Mouse (Mus musculus): ENCODE data around the gene Usp47. TPM values are rescaled to one million over a fixed set of nuclear protein-coding genes. Genes with fewer than 3 reads are reported as not detected.

Gene Usp47
- polyA plus RNA-seq (2014; fragmentation: Nextera tagmentation; extraction: Ambion mirVana) = 113 and 119 TPM in 2 replicates

DNA sequence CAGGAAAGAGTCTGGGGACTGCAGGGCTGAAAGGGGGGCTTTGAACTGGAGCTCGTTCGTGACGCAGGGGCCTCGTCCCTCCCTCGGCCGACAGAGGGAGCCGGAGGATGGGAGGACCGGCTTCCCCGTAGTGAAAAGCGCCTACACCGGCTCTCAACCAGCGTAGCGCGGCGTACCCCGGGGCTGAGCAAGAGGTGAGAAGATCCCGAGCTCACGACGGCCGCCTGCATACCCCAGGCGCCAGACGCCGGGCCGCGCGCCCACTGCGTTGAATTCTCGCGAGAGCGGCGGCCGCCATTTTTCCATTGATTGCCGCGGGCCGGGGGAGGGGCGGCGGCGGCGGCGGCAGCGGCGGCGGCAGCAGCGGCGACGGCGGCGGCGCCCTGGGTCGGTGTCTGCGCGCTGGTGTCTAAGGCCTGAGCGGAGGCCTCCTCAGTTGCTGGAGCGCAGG lies at the start of gene Usp47:
TSS of gene Usp47 (plus strand) at position 355 of the 451 bp plus-strand sequence.
- H3K9me3 ChIP-seq (ENCODE audit: control insufficient read depth, low read length) = no peaks in the 10 kb centered on the region
- peaks cover 11% of the 10 kb centered on the region for H3K4me1 ChIP-seq (ENCODE audit: control insufficient read depth, insufficient read depth, low read length)
- peak within 1 kb of the TSS; percentile 99 for H3K27ac ChIP-seq (ENCODE audit: low read depth, low read length)
- no peaks in the 10 kb centered on the region for H3K36me3 ChIP-seq (ENCODE audit: control insufficient read depth, insufficient read depth, low read length)
- ATAC-seq (ENCODE audit: insufficient read depth, low FRiP score, low TSS enrichment) = peak; percentile 93
- no peaks in the 10 kb centered on the region for H3K27me3 ChIP-seq (ENCODE audit: control insufficient read depth, insufficient read depth, low read length)
- DNase-seq (ENCODE audit: low spot score) = peak; percentile 89
- under 1% methylated on average over 34 of the region's 54 CpGs for WGBS
- peak within 1 kb of the TSS; percentile 95 for H3K4me3 ChIP-seq (ENCODE audit: low read depth, low read length)
- H3K4me2 ChIP-seq (ENCODE audit: low read depth) = peak within 1 kb of the TSS; percentile 75
- peak within 1 kb of the TSS; percentile 99 for H3K9ac ChIP-seq (ENCODE audit: low read length)

DNA sequence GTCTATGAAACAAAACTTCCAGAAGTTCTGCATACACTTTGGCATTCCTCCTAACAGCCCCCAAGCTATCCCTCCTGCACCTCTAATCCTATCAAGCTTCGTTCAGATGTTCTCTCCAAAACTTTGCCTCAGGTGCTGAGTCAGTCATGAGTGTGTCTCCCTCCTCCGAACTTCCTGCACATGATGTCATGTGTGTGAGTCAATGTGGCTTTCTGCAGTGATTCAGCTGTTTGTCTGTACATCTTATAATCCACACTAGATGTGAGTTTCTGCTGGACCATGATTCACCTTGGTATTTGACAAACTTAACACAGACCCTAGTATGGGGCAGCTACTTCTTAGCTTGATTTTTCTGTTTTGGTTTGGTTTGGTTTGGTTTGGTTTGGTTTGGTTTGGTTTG lies 46.9 kb upstream of the Usp47 start:
- H3K27me3 ChIP-seq (ENCODE audit: control insufficient read depth, insufficient read depth, low read length) = no peaks in the 10 kb centered on the region
- H3K9ac ChIP-seq (ENCODE audit: low read length) = no peak overlapping the region
- H3K36me3 ChIP-seq (ENCODE audit: control insufficient read depth, insufficient read depth, low read length) = no peaks in the 10 kb centered on the region
- ATAC-seq (ENCODE audit: insufficient read depth, low FRiP score, low TSS enrichment) = no peak
- WGBS = 81% methylated on average over 2 of the region's 2 CpGs
- no peak overlapping the region for H3K4me3 ChIP-seq (ENCODE audit: low read depth, low read length)
- no peak overlapping the region for H3K27ac ChIP-seq (ENCODE audit: low read depth, low read length)
- H3K4me1 ChIP-seq (ENCODE audit: control insufficient read depth, insufficient read depth, low read length) = no peaks in the 10 kb centered on the region
- DNase-seq (ENCODE audit: low spot score) = no peak
- no peaks in the 10 kb centered on the region for H3K9me3 ChIP-seq (ENCODE audit: control insufficient read depth, low read length)
- H3K4me2 ChIP-seq (ENCODE audit: low read depth) = no peak overlapping the region

DNA sequence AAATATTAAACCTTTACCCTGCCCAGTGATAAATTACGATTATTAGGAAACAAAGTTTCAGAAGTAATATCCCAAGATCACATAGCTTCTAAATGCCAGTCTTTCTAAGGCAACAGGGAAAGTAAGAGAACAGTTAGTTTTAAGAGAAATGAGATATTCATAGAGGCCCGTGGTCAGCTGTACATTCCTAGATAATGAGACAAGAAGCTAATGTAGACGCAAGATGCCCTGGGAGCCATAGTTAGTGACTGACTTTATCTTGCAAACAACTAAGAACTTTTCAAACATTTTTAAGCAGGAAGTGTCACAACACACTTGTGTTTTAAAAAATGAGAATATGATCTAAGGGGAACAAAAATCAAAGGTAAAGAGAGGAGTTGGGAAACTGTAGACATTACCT lies 45.4 kb upstream of the Usp47 start:
- Histone ChIP-seq H3K36me3 (ENCODE audit: control insufficient read depth, insufficient read depth, low read length) (no peaks in the 10 kb centered on the region), H3K4me2 (ENCODE audit: low read depth) (no peak overlapping the region), H3K4me1 (ENCODE audit: control insufficient read depth, insufficient read depth, low read length) (no peaks in the 10 kb centered on the region), H3K9me3 (ENCODE audit: control insufficient read depth, low read length) (no peaks in the 10 kb centered on the region), H3K9ac (ENCODE audit: low read length) (no peak overlapping the region), H3K4me3 (ENCODE audit: low read depth, low read length) (no peak overlapping the region), H3K27me3 (ENCODE audit: control insufficient read depth, insufficient read depth, low read length) (no peaks in the 10 kb centered on the region), H3K27ac (ENCODE audit: low read depth, low read length) (no peak overlapping the region)
- DNase-seq (ENCODE audit: low spot score) = no peak
- no peak for ATAC-seq (ENCODE audit: insufficient read depth, low FRiP score, low TSS enrichment)
- 92% methylated on average over 3 of the region's 3 CpGs for WGBS

DNA sequence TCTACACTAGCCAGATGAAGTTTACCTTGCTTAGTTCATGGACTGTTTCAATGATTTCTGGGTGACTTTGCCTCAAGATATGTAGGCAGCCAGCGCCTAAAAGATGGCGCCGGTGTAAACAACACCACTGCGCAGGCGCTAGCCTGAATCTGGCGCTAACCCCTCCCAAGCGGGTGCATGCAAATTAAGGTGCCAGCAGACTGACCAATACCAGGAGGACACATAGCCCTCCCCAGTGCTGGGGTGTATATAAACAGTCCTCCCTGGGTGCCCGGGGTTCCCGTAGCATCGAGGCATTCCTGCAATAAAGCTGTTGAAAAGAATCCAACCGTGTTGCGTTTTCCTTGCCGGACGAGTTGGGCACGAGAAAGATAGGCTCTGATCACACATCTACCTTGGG lies 41.0 kb upstream of the Usp47 start:
- no peaks in the 10 kb centered on the region for H3K9me3 ChIP-seq (ENCODE audit: control insufficient read depth, low read length)
- H3K4me2 ChIP-seq (ENCODE audit: low read depth) = no peak overlapping the region
- H3K4me1 ChIP-seq (ENCODE audit: control insufficient read depth, insufficient read depth, low read length) = no peaks in the 10 kb centered on the region
- DNase-seq (ENCODE audit: low spot score) = no peak
- H3K27ac ChIP-seq (ENCODE audit: low read depth, low read length) = no peak overlapping the region
- 93% methylated on average over 15 of the region's 15 CpGs for WGBS
- H3K27me3 ChIP-seq (ENCODE audit: control insufficient read depth, insufficient read depth, low read length) = no peaks in the 10 kb centered on the region
- ATAC-seq (ENCODE audit: insufficient read depth, low FRiP score, low TSS enrichment) = no peak
- no peak overlapping the region for H3K4me3 ChIP-seq (ENCODE audit: low read depth, low read length)
- no peak overlapping the region for H3K9ac ChIP-seq (ENCODE audit: low read length)
- H3K36me3 ChIP-seq (ENCODE audit: control insufficient read depth, insufficient read depth, low read length) = no peaks in the 10 kb centered on the region

DNA sequence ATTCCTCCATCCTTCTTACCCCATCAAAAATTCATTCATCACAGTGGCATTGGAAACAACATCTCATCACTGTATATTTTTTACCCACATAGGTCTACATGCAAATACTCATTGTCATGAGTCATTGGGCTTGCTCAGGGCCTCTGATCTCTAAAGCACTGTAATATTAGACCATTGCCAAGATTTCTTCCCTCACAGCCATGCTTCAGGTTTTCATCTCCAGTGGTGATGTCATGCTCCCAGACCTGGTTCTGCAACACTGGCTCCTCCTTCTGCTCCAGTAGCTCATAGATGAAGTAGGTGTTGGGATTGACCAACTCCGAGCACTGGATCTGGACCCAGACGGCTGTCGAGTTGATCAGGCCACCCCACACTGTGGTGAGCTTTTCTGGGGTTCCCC lies 38.8 kb upstream of the Usp47 start:
- DNase-seq (ENCODE audit: low spot score) = no peak
- ATAC-seq (ENCODE audit: insufficient read depth, low FRiP score, low TSS enrichment) = no peak
- no peak overlapping the region for H3K27ac ChIP-seq (ENCODE audit: low read depth, low read length)

DNA sequence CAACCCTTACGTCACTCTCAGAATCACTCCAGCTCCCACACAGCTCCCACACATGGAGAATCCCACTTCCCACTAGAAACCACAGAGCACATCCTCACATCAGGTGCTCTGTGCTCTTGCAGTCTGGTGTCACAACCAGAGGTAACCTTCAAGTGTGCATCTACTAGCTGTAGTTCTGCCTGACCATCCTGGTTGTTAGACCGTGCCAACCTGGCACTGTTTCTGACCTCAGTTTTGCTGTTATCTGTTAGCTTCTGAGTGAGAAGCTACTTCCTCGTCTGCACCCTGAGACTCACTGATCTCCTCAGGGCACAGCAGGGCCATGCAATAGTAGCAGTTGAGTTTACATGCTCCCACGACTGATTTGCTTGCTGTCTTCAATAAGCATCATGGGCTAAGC lies 38.0 kb upstream of the Usp47 start:
- Histone ChIP-seq H3K9ac (ENCODE audit: low read length) (no peak overlapping the region), H3K27me3 (ENCODE audit: control insufficient read depth, insufficient read depth, low read length) (no peaks in the 10 kb centered on the region), H3K4me1 (ENCODE audit: control insufficient read depth, insufficient read depth, low read length) (no peaks in the 10 kb centered on the region), H3K27ac (ENCODE audit: low read depth, low read length) (no peak overlapping the region), H3K9me3 (ENCODE audit: control insufficient read depth, low read length) (no peaks in the 10 kb centered on the region), H3K4me3 (ENCODE audit: low read depth, low read length) (no peak overlapping the region), H3K4me2 (ENCODE audit: low read depth) (no peak overlapping the region), H3K36me3 (ENCODE audit: control insufficient read depth, insufficient read depth, low read length) (no peaks in the 10 kb centered on the region)
- WGBS = 83% methylated on average over 4 of the region's 4 CpGs
- no peak for DNase-seq (ENCODE audit: low spot score)
- ATAC-seq (ENCODE audit: insufficient read depth, low FRiP score, low TSS enrichment) = no peak

More for the DNA sequence above, 38.8 kb upstream of the Usp47 start:
- no peaks in the 10 kb centered on the region for H3K4me1 ChIP-seq (ENCODE audit: control insufficient read depth, insufficient read depth, low read length)
- no peak overlapping the region for H3K4me3 ChIP-seq (ENCODE audit: low read depth, low read length)
- no peak overlapping the region for H3K4me2 ChIP-seq (ENCODE audit: low read depth)
- WGBS = 95% methylated on average over 3 of the region's 3 CpGs
- no peaks in the 10 kb centered on the region for H3K9me3 ChIP-seq (ENCODE audit: control insufficient read depth, low read length)
- H3K9ac ChIP-seq (ENCODE audit: low read length) = no peak overlapping the region
- H3K36me3 ChIP-seq (ENCODE audit: control insufficient read depth, insufficient read depth, low read length) = no peaks in the 10 kb centered on the region
- H3K27me3 ChIP-seq (ENCODE audit: control insufficient read depth, insufficient read depth, low read length) = no peaks in the 10 kb centered on the region

DNA sequence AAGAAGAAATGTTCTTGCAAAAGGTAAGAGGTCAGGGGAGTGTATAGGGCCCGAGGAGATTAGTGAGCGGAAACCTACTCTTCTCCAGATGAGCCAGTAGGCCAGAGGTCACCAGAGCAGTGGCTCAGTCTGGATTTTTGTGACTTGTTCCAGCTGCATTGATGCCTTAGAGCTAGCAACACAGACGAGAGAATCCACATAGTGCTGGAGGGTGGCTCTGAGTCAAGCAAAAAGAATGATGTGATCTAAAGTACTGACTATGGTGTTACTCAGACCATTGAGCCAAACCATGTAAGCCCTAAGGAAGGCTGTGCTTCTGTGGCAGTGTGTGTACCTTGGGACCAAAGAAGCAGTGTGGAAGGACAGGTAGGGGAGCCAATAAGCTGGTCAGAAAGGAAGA lies 36.4 kb upstream of the Usp47 start:
- Histone ChIP-seq H3K9me3 (ENCODE audit: control insufficient read depth, low read length) (no peaks in the 10 kb centered on the region), H3K27ac (ENCODE audit: low read depth, low read length) (no peak overlapping the region), H3K4me1 (ENCODE audit: control insufficient read depth, insufficient read depth, low read length) (no peaks in the 10 kb centered on the region), H3K27me3 (ENCODE audit: control insufficient read depth, insufficient read depth, low read length) (no peaks in the 10 kb centered on the region), H3K4me3 (ENCODE audit: low read depth, low read length) (no peak overlapping the region), H3K4me2 (ENCODE audit: low read depth) (no peak overlapping the region), H3K9ac (ENCODE audit: low read length) (no peak overlapping the region), H3K36me3 (ENCODE audit: control insufficient read depth, insufficient read depth, low read length) (no peaks in the 10 kb centered on the region)
- 82% methylated on average over 3 of the region's 3 CpGs for WGBS
- DNase-seq (ENCODE audit: low spot score) (no peak), ATAC-seq (ENCODE audit: insufficient read depth, low FRiP score, low TSS enrichment) (no peak)

DNA sequence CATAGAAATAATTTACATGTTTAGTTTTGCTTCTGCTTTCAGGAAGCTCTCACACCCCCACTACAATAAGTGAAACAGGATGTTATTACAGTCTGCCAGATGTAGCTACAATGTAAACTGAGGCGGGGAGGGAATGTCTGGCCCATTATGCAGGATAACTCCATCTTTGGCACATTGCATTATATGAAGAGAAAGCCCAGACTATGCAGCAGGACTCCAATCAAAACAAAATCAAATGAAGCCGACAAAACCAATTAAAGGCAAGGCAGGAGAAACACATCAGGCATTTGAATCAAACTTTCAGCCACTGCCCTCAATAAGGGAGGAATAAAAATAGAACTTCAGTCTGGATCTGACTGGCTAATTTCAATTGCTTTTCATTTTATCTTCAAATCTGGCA lies 25.9 kb upstream of the Usp47 start:
- DNase-seq (ENCODE audit: low spot score) = no peak

DNA sequence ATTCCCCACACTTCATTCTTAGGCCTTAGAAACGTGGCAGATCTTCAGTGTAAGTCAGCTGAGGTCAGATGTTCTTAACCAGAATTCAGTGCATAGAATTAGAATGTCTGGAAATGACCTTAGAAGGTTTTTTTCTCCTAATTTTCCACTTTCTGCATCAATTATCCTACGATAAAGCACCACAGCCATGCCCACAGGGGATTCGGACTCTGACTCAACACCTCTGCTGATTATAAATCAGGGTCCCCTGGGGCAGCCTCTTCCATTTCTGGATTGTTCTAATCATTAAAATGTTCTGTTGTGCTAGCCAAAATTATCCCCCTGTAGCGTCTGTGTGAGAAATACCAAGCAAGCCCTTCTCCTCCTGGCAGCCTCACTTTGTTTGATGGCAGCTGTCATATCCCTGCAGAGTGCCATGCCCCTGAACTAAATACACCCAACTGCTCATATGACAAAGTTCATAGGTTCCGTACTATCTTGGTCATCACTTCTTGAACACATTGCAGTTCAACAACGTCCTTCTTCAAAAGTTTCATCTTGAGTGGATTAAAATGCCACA lies 24.8 kb upstream of the Usp47 start:
- no peaks in the 10 kb centered on the region for H3K9me3 ChIP-seq (ENCODE audit: control insufficient read depth, low read length)
- H3K36me3 ChIP-seq (ENCODE audit: control insufficient read depth, insufficient read depth, low read length) = no peaks in the 10 kb centered on the region
- ATAC-seq (ENCODE audit: insufficient read depth, low FRiP score, low TSS enrichment) (no peak), DNase-seq (ENCODE audit: low spot score) (no peak)
- no peak overlapping the region for H3K9ac ChIP-seq (ENCODE audit: low read length)
- H3K27ac ChIP-seq (ENCODE audit: low read depth, low read length) = no peak overlapping the region
- H3K4me2 ChIP-seq (ENCODE audit: low read depth) = no peak overlapping the region
- no peaks in the 10 kb centered on the region for H3K4me1 ChIP-seq (ENCODE audit: control insufficient read depth, insufficient read depth, low read length)
- no peaks in the 10 kb centered on the region for H3K27me3 ChIP-seq (ENCODE audit: control insufficient read depth, insufficient read depth, low read length)
- 62% methylated on average over 6 of the region's 6 CpGs for WGBS
- no peak overlapping the region for H3K4me3 ChIP-seq (ENCODE audit: low read depth, low read length)

More for the DNA sequence above, 25.9 kb upstream of the Usp47 start:
- no peak for ATAC-seq (ENCODE audit: insufficient read depth, low FRiP score, low TSS enrichment)
- no peaks in the 10 kb centered on the region for H3K36me3 ChIP-seq (ENCODE audit: control insufficient read depth, insufficient read depth, low read length)
- H3K4me1 ChIP-seq (ENCODE audit: control insufficient read depth, insufficient read depth, low read length) = no peaks in the 10 kb centered on the region
- no peak overlapping the region for H3K9ac ChIP-seq (ENCODE audit: low read length)
- no peak overlapping the region for H3K4me2 ChIP-seq (ENCODE audit: low read depth)
- no peaks in the 10 kb centered on the region for H3K27me3 ChIP-seq (ENCODE audit: control insufficient read depth, insufficient read depth, low read length)
- WGBS = 79% methylated on average over 2 of the region's 2 CpGs
- H3K9me3 ChIP-seq (ENCODE audit: control insufficient read depth, low read length) = no peaks in the 10 kb centered on the region
- H3K4me3 ChIP-seq (ENCODE audit: low read depth, low read length) = no peak overlapping the region
- no peak overlapping the region for H3K27ac ChIP-seq (ENCODE audit: low read depth, low read length)

Measured in neural tube, embryonic 11.5 days (tissue).